Comparison of ENCODE assay signal across 8 mouse cellular contexts in genomic region chr14:122912812-122913498, GRCm38 (mm10). TPM values are rescaled to one million over a fixed set of nuclear protein-coding genes. Genes with fewer than 3 reads are reported as not detected.
DNase-seq lines count a peak whose midpoint lies in the region.

No protein-coding gene starts in this region.

- H3K4me3 ChIP-seq in hindbrain, embryonic 10.5 days: peak overlapping the region; percentile 75

- peak; percentile 77 for DNase-seq in NIH3T3 (ENCODE audit: low read depth)
- DNase-seq in cerebellum, adult 9-10 months: peak; percentile 83
- peak; percentile 6 to 50 for DNase-seq in frontal cortex, adult 2 months (ENCODE audit: extremely low spot score in 1 of 2, low spot score in 1 of 2)
- DNase-seq in hindbrain, embryonic 10.5 days (ENCODE audit: low spot score): peak; percentile 60
- DNase-seq in layer of hippocampus, postnatal 10 days (ENCODE audit: low spot score in 2 of 2): peak; percentile 51 to 63
- peak; percentile 70 for DNase-seq in lung, postnatal 14 days
- DNase-seq in retina, adult 2 months (ENCODE audit: low read depth, low spot score): peak; percentile 45
- DNase-seq in thymus, postnatal 25 days: peak; percentile 69

- no peaks in the 10 kb centered on the region for H3K36me3 ChIP-seq in hindbrain, embryonic 10.5 days

- H3K27me3 ChIP-seq in hindbrain, embryonic 10.5 days (ENCODE audit: insufficient read depth, poor library complexity, severe bottlenecking): peaks cover 11% of the 10 kb centered on the region; the same call in 1 of the 2 replicates

- peaks cover 8% of the 10 kb centered on the region; the same call in 1 of the 2 replicates for H3K9me3 ChIP-seq in hindbrain, embryonic 10.5 days

- H3K4me1 ChIP-seq in hindbrain, embryonic 10.5 days (replicated peaks): peaks cover 12% of the 10 kb centered on the region

- under 1% methylated on average over 58 of the region's 58 CpGs for WGBS in hindbrain, embryonic 10.5 days

- peak overlapping the region; percentile 84 for H3K27ac ChIP-seq in hindbrain, embryonic 10.5 days

RNA-seq across cellular contexts. Expression of gene Ggact, which starts 0.6 kb away (rescaled TPM):
- 53.7 and 58.8 TPM in 2 replicates for polyA plus RNA-seq in frontal cortex, adult 2 months (2012; rRNA removed)
- polyA plus RNA-seq in hindbrain, embryonic 10.5 days (2016; fragmentation: Nextera tagmentation; extraction: Ambion mirVana): 4.3 and 5.8 TPM in 2 replicates
- 10 to 100 TPM; 15.3 to 17.5 TPM for total RNA-seq in layer of hippocampus, postnatal 10 days (2021)

Comparison
In these comparisons a context has a peak if more than half of its experiments do, and no peak if none do; other contexts are left out.
1. Peak in every context shown above with its lines: DNase-seq, H3K4me3 ChIP-seq and H3K27ac ChIP-seq.
2. DNase-seq: peak in every context shown above with its lines; median percentile 83 in cerebellum, adult 9-10 months; 77 in NIH3T3; 70 in lung, postnatal 14 days; 69 in thymus, postnatal 25 days; 60 in hindbrain, embryonic 10.5 days; 57 in layer of hippocampus, postnatal 10 days; 45 in retina, adult 2 months; 28 in frontal cortex, adult 2 months.